Mouse (Mus musculus): ENCODE measurements around the gene Card9.

- TF ChIP-seq TAL1 (IDR thresholded peaks at IDR 0.05; ENCODE audit: low read length), result no peak
- no peak for TF ChIP-seq GATA1 (IDR thresholded peaks at IDR 0.05; ENCODE audit: low read length)
Measured at GRCm38 (mm10) chr2:26323589-26324325, 37.0 kb downstream of the Card9 start.
